Mouse (Mus musculus) liver, embryonic 16.5 days (tissue): ENCODE results near the gene Sh3bgrl2. TPM values are rescaled to one million over a fixed set of nuclear protein-coding genes. Genes with fewer than 3 reads are reported as not detected.

Experiments
- ATAC-seq: fragments of 200-750 bp; cut with Nextera tagmentation; 2 replicates; pipeline ENCODE4 v1.8.0; 2017; ENCODE audit warnings: low read depth, mild to moderate bottlenecking, moderate number of reproducible peaks, moderate library complexity
- H3K27ac ChIP-seq: fragments of 300-500 bp; sonication (generic); 2 replicates; pipeline ENCODE4 v1.5.1; 2014; ENCODE audit warnings: mild to moderate bottlenecking, low read length
- H3K27me3 ChIP-seq: fragments of 300-500 bp; sonication (generic); 2 replicates; pipeline ENCODE4 v1.6.1; 2014; ENCODE audit warnings: low read depth, low read length, mixed read lengths; ENCODE audit not compliant: control insufficient read depth, insufficient read depth
- H3K36me3 ChIP-seq: fragments of 300-500 bp; sonication (generic); 2 replicates; pipeline ENCODE4 v1.6.1; 2014; ENCODE audit warnings: mild to moderate bottlenecking; ENCODE audit not compliant: control insufficient read depth, insufficient read depth
- H3K4me1 ChIP-seq: fragments of 300-500 bp; sonication (generic); 2 replicates; pipeline ENCODE4 v1.6.1; 2014; ENCODE audit warnings: low read depth, low read length, mixed read lengths; ENCODE audit not compliant: control insufficient read depth
- H3K4me2 ChIP-seq: fragments of 300-500 bp; sonication (generic); 2 replicates; pipeline ENCODE4 v1.6.1; 2014; ENCODE audit warnings: low read depth, low read length, mixed read lengths
- H3K4me3 ChIP-seq: fragments of 300-500 bp; sonication (generic); 2 replicates; pipeline ENCODE4 v1.5.1; 2014; ENCODE audit warnings: low read depth, mild to moderate bottlenecking, low read length
- H3K9ac ChIP-seq: fragments of 300-500 bp; sonication (generic); 2 replicates; pipeline ENCODE4 v1.6.1; 2014; ENCODE audit warnings: low read depth, low read length
- H3K9me3 ChIP-seq: fragments of 300-500 bp; sonication (generic); replicated peaks from 2 replicates; pipeline ENCODE4 v1.6.1; 2016; ENCODE audit warnings: low read length; ENCODE audit not compliant: control insufficient read depth
- WGBS: fragments of 180-500 bp; shearing (Covaris S2); extraction: QIAGEN DNeasy Blood & Tissue Kit; methylation state at CpG from one replicate; pipeline ENCODE4 v1.1.7; 2014; ENCODE audit not compliant: insufficient replicate concordance; 5-methylcytosine and 5-hydroxymethylcytosine counted together
- polyA plus RNA-seq: library from polyadenylated mRNA; unstranded; fragments of >200 nt; fragmentation: Nextera tagmentation; extraction: Ambion mirVana; gene quantifications from 2 replicates; pipeline ENCODE4 v1.2.1, GENCODE M21; 2015

Gene Sh3bgrl2
- polyA plus RNA-seq, 1 experiment from 2014 or later: 13.9 TPM

GRCm38 (mm10) chr9:83568125-83568524 is 20.0 kb downstream of the Sh3bgrl2 start:
- Histone ChIP-seq H3K4me3 (no peak overlapping the region), H3K4me1 (peaks cover 9% of the 10 kb centered on the region), H3K9ac (no peak overlapping the region), H3K27ac (no peak overlapping the region), H3K4me2 (no peak overlapping the region), H3K36me3 (no peaks in the 10 kb centered on the region), H3K9me3 (no peaks in the 10 kb centered on the region), H3K27me3 (no peaks in the 10 kb centered on the region)
- 80% methylated on average over 5 of the region's 5 CpGs for WGBS
- no peak for ATAC-seq

DNA sequence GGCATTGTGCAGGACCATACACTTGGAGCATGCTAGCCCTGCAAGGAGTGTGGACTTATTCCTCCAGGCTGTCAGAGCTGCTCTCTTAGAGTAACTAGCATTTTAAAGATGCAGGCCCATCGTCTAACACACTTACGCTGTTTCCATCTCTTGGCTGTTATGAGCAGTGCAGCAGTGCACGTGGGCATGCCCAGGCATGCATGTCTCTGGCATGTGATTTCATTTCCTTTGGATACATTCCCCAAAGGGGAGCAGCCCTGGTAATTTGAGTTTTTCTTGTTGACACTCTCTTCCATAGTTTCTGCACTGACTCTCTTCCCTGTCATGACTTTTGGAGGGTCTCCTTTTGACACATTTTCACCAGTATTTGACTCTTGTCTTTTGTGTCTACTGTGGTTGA is 20.8 kb downstream of the Sh3bgrl2 start:
- no peak overlapping the region for H3K4me2 ChIP-seq
- no peak for ATAC-seq
- no peaks in the 10 kb centered on the region for H3K9me3 ChIP-seq
- H3K36me3 ChIP-seq: no peaks in the 10 kb centered on the region
- no peak overlapping the region for H3K27ac ChIP-seq
- H3K4me3 ChIP-seq: no peak overlapping the region
- 69% methylated on average over 3 of the region's 3 CpGs for WGBS
- no peaks in the 10 kb centered on the region for H3K27me3 ChIP-seq
- H3K9ac ChIP-seq: no peak overlapping the region
- H3K4me1 ChIP-seq: peaks cover 11% of the 10 kb centered on the region

- no peak overlapping the region for H3K4me2 ChIP-seq
- no peak overlapping the region for H3K27ac ChIP-seq
- peaks cover 11% of the 10 kb centered on the region for H3K4me1 ChIP-seq
- no peak for ATAC-seq
- H3K4me3 ChIP-seq: no peak overlapping the region
- H3K36me3 ChIP-seq: no peaks in the 10 kb centered on the region
- 32% methylated on average over 7 of the region's 7 CpGs for WGBS
- no peaks in the 10 kb centered on the region for H3K9me3 ChIP-seq
- no peak overlapping the region for H3K9ac ChIP-seq
- no peaks in the 10 kb centered on the region for H3K27me3 ChIP-seq
Measured at GRCm38 (mm10) chr9:83569898-83570297, 21.8 kb downstream of the Sh3bgrl2 start.

GRCm38 (mm10) chr9:83571315-83571714 is 23.2 kb downstream of the Sh3bgrl2 start:
- ATAC-seq: no peak
- Histone ChIP-seq H3K4me1 (peaks cover 8% of the 10 kb centered on the region), H3K36me3 (no peaks in the 10 kb centered on the region), H3K9ac (no peak overlapping the region), H3K27me3 (no peaks in the 10 kb centered on the region), H3K4me3 (no peak overlapping the region), H3K4me2 (no peak overlapping the region), H3K27ac (no peak overlapping the region), H3K9me3 (no peaks in the 10 kb centered on the region)
- WGBS: 38% methylated on average over 3 of the region's 3 CpGs

GRCm38 (mm10) chr9:83572326-83572725 is 24.2 kb downstream of the Sh3bgrl2 start:
- Histone ChIP-seq H3K36me3 (no peaks in the 10 kb centered on the region), H3K4me1 (peaks cover 8% of the 10 kb centered on the region), H3K27me3 (no peaks in the 10 kb centered on the region), H3K9me3 (no peaks in the 10 kb centered on the region), H3K4me3 (no peak overlapping the region), H3K4me2 (no peak overlapping the region), H3K9ac (no peak overlapping the region), H3K27ac (no peak overlapping the region)
- peak; percentile 74 for ATAC-seq
- 42% methylated on average over 2 of the region's 2 CpGs for WGBS

- Histone ChIP-seq H3K9me3 (no peaks in the 10 kb centered on the region), H3K27me3 (no peaks in the 10 kb centered on the region), H3K4me3 (no peak overlapping the region), H3K4me1 (peaks cover 8% of the 10 kb centered on the region), H3K9ac (no peak overlapping the region), H3K27ac (no peak overlapping the region), H3K4me2 (no peak overlapping the region), H3K36me3 (no peaks in the 10 kb centered on the region)
- 51% methylated on average over 2 of the region's 2 CpGs for WGBS
- no peak for ATAC-seq
Measured at GRCm38 (mm10) chr9:83572870-83573269, 24.7 kb downstream of the Sh3bgrl2 start.

- ATAC-seq: no peak
- Histone ChIP-seq H3K4me1 (peaks cover 8% of the 10 kb centered on the region), H3K27ac (no peak overlapping the region), H3K9ac (no peak overlapping the region), H3K36me3 (no peaks in the 10 kb centered on the region), H3K4me3 (no peak overlapping the region), H3K9me3 (no peaks in the 10 kb centered on the region), H3K27me3 (no peaks in the 10 kb centered on the region), H3K4me2 (no peak overlapping the region)
- 33% methylated on average over 2 of the region's 2 CpGs for WGBS
Measured at GRCm38 (mm10) chr9:83573588-83573987, 25.5 kb downstream of the Sh3bgrl2 start.

DNA sequence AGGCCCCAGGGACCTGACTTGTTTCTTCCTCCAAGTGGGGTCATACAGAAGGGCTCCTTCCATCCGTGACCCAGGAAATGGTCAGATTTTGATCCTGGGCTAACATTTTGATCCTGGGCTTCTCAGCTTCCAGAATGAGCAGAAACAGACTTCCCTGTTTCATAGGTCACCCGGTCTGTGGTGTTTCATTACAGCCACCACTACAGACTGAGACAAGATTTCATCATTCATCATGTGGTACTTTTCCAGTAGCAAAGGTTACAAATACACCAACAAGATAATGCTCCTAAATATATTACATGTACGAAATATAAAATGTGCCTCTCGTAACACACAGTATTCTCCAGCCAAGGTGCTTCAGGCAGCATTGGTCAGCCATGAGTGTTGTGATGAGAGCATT is 27.3 kb downstream of the Sh3bgrl2 start:
- Histone ChIP-seq H3K4me2 (no peak overlapping the region), H3K9me3 (no peaks in the 10 kb centered on the region), H3K27ac (no peak overlapping the region), H3K4me3 (no peak overlapping the region), H3K27me3 (no peaks in the 10 kb centered on the region), H3K4me1 (peaks cover 4% of the 10 kb centered on the region), H3K36me3 (no peaks in the 10 kb centered on the region), H3K9ac (no peak overlapping the region)
- peak; percentile 40; the same call in 1 of the 2 replicates for ATAC-seq
- WGBS: 51% methylated on average over 4 of the region's 4 CpGs

GRCm38 (mm10) chr9:83576018-83576688 is 28.0 kb downstream of the Sh3bgrl2 start:
- Histone ChIP-seq H3K4me2 (no peak overlapping the region), H3K27ac (no peak overlapping the region), H3K27me3 (no peaks in the 10 kb centered on the region), H3K4me3 (no peak overlapping the region), H3K9me3 (no peaks in the 10 kb centered on the region), H3K36me3 (no peaks in the 10 kb centered on the region), H3K9ac (no peak overlapping the region), H3K4me1 (peaks cover 4% of the 10 kb centered on the region)
- no peak for ATAC-seq
- 32% methylated on average over 7 of the region's 7 CpGs for WGBS
